Mouse (Mus musculus) MEL (cell line): ENCODE results near the gene Rfx5. TPM values are rescaled to one million over a fixed set of nuclear protein-coding genes. Genes with fewer than 3 reads are reported as not detected.
"Not testable (repeated sequence)": the region's sequence is repeated elsewhere in the genome, so short reads cannot be mapped to it uniquely, and the experiment has no call there.

Source experiments
- DNase-seq: peaks from one replicate; pipeline ENCODE4 v3.0.0; 2011; ENCODE audit warnings: low read depth, low spot score
- H3K27ac ChIP-seq: 2 replicates; pipeline ENCODE4 v1.5.1; 2012; ENCODE audit warnings: low read depth, mild to moderate bottlenecking, control low read depth, low read length, moderate library complexity; ENCODE audit not compliant: control insufficient read depth
- H3K27me3 ChIP-seq, 2 experiments: fragments of 150-350 bp in 1 of 2; sonication (generic) in 1 of 2; 2 replicates each; pipeline ENCODE4 v1.6.1; 2012; ENCODE audit warnings: low read length in 2 of 2, mild to moderate bottlenecking in 2 of 2, improper control_type of control experiment in 1 of 2, moderate library complexity in 1 of 2; ENCODE audit not compliant: insufficient read depth in 2 of 2, control insufficient read depth in 1 of 2
- H3K36me3 ChIP-seq, 2 experiments: 2 replicates each; pipeline ENCODE4 v1.6.1; 2012 to 2014; ENCODE audit warnings: low read length in 2 of 2, improper control_type of control experiment in 1 of 2, inconsistent platforms in 1 of 2, mild to moderate bottlenecking in 1 of 2; ENCODE audit not compliant: insufficient read depth in 2 of 2, control insufficient read depth in 1 of 2
- H3K4me1 ChIP-seq, 2 experiments: fragments of 150-350 bp in 1 of 2; sonication (generic) in 1 of 2; 2 replicates each; pipeline ENCODE4 v1.6.1; 2012; ENCODE audit warnings: low read length in 2 of 2, improper control_type of control experiment in 1 of 2, mild to moderate bottlenecking in 1 of 2; ENCODE audit not compliant: insufficient read depth in 2 of 2, control insufficient read depth in 1 of 2
- H3K4me3 ChIP-seq, 2 experiments: fragments of 150-350 bp in 1 of 2; sonication (generic) in 1 of 2; 2 replicates each; pipeline ENCODE4 v1.5.1; 2012; ENCODE audit warnings: low read depth in 2 of 2, low read length in 2 of 2, mild to moderate bottlenecking in 2 of 2, moderate library complexity in 2 of 2, control low read depth in 1 of 2, improper control_type of control experiment in 1 of 2; ENCODE audit not compliant: control insufficient read depth in 1 of 2, insufficient read depth in 1 of 2
- H3K79me2 ChIP-seq: 2 replicates; pipeline ENCODE4 v1.6.1; 2012; ENCODE audit warnings: mild to moderate bottlenecking, low read length, moderate library complexity; ENCODE audit not compliant: control insufficient read depth, poor library complexity, insufficient read depth
- H3K9ac ChIP-seq: 2 replicates; pipeline ENCODE4 v1.6.1; 2012; ENCODE audit warnings: low read depth, mild to moderate bottlenecking, control low read depth, low read length, moderate library complexity; ENCODE audit not compliant: control insufficient read depth, poor library complexity, severe bottlenecking
- H3K9me3 ChIP-seq: fragments of 150-350 bp; sonication (generic); replicated peaks from 2 replicates; pipeline ENCODE4 v1.6.1; 2012; ENCODE audit warnings: mild to moderate bottlenecking, low read length, improper control_type of control experiment, moderate library complexity; ENCODE audit not compliant: insufficient read depth
- EP300 ChIP-seq, 2 experiments: IDR thresholded peaks; 2 replicates each; pipeline ENCODE4 v1.6.1; 2011; ENCODE audit warnings: improper control_type of control experiment in 2 of 2, low read length in 2 of 2, low read depth in 1 of 2, mild to moderate bottlenecking in 1 of 2
- ETS1 ChIP-seq: IDR thresholded peaks from 2 replicates; pipeline ENCODE4 v1.6.1; 2012; ENCODE audit warnings: low read depth, mild to moderate bottlenecking, inconsistent platforms, low read length, improper control_type of control experiment, moderate library complexity
- GATA1 ChIP-seq: IDR thresholded peaks from 2 replicates; pipeline ENCODE4 v1.6.1; 2011; ENCODE audit warnings: low read depth, low read length, improper control_type of control experiment
- MXI1 ChIP-seq: IDR thresholded peaks from 2 replicates; pipeline ENCODE4 v1.6.1; 2011; ENCODE audit warnings: mild to moderate bottlenecking, low read depth, low read length, improper control_type of control experiment
- MYB ChIP-seq: IDR thresholded peaks from 2 replicates; pipeline ENCODE4 v1.6.1; 2011; ENCODE audit warnings: mild to moderate bottlenecking, low read depth, low read length, improper control_type of control experiment
- TAL1 ChIP-seq: IDR thresholded peaks from 2 replicates; pipeline ENCODE4 v1.6.1; 2012; ENCODE audit warnings: mild to moderate bottlenecking, inconsistent platforms, low read length, moderate library complexity, mixed read lengths
- TCF12 ChIP-seq: IDR thresholded peaks from 2 replicates; pipeline ENCODE4 v1.6.1; 2014; ENCODE audit warnings: low read depth, mild to moderate bottlenecking, inconsistent platforms, low read length, improper control_type of control experiment, moderate library complexity
- USF1 ChIP-seq: IDR thresholded peaks from 2 replicates; pipeline ENCODE4 v1.6.1; 2014; ENCODE audit warnings: low read depth, mild to moderate bottlenecking, inconsistent platforms, low read length, improper control_type of control experiment, moderate library complexity
- polyA plus RNA-seq, 2 experiments: library from polyadenylated mRNA; stranded (reverse) in 1 of 2; unstranded in 1 of 2; fragments of >175 nt in 1 of 2; fragments of >200 nt in 1 of 2; gene quantifications; 2 replicates each; pipeline versions ENCODE4 v1.2.1 to v1.2.4; 2012; ENCODE audit warnings: low replicate concordance in 2 of 2, low read depth in 1 of 2; ENCODE audit not compliant: insufficient read length in 2 of 2, insufficient read depth in 1 of 2, missing spikeins in 1 of 2
- total RNA-seq: library from RNA; depleted of rRNA; stranded (reverse); fragments of 300-350 nt; gene quantifications from 2 replicates; pipeline ENCODE4 v1.2.3, GENCODE M21; 2012

The Rfx5 gene
- total and polyA plus RNA-seq, 3 experiments, result 10.0 to 19.4 TPM; not detected in 1

- H3K9ac ChIP-seq, H3K27ac ChIP-seq: not testable (repeated sequence)
- peak; percentile 67 for DNase-seq
Measured at GRCm38 (mm10) chr3:94936147-94936546, 17.7 kb upstream of the Rfx5 start.

GRCm38 (mm10) chr3:94937194-94937593 lies 16.7 kb upstream of the Rfx5 start:
- H3K9me3 ChIP-seq, H3K9ac ChIP-seq, H3K79me2 ChIP-seq, H3K27ac ChIP-seq, H3K4me3 ChIP-seq, DNase-seq, H3K27me3 ChIP-seq, H3K36me3 ChIP-seq: not testable (repeated sequence)
- peaks cover 8 to 25% of the 10 kb centered on the region in 2 experiments for H3K4me1 ChIP-seq

More at GRCm38 (mm10) chr3:94936147-94936546, 17.7 kb upstream of the Rfx5 start:
- not testable (repeated sequence) for H3K36me3 ChIP-seq, H3K4me3 ChIP-seq, H3K79me2 ChIP-seq, H3K27me3 ChIP-seq, H3K9me3 ChIP-seq
- TF ChIP-seq ETS1, result 0 out of 2 replicates have a peak, but pooled peaks have one; percentile 24
- peak; percentile 30; the same call in 1 of the 2 replicates for TF ChIP-seq GATA1
- TF ChIP-seq TCF12, result peak; percentile 72; the same call in 1 of the 2 replicates
- peak; percentile 54 for TF ChIP-seq USF1
- peak; percentile 13; the same call in 1 of the 2 replicates for TF ChIP-seq TAL1
- TF ChIP-seq MXI1, result peak; percentile 45; the same call in 1 of the 2 replicates
- peak; percentile 49 to 65 for TF ChIP-seq EP300 (IDR thresholded peaks at IDR 0.05; ENCODE audit: low read depth in 1 of 2, low read length in 2 of 2)
- peak; percentile 36 for TF ChIP-seq MYB
- H3K4me1 ChIP-seq, result peaks cover 8 to 30% of the 10 kb centered on the region in 2 experiments

GRCm38 (mm10) chr3:94940033-94940432 lies 13.8 kb upstream of the Rfx5 start:
- not testable (repeated sequence) for H3K9ac ChIP-seq, DNase-seq, H3K27me3 ChIP-seq, H3K9me3 ChIP-seq, H3K36me3 ChIP-seq, H3K4me3 ChIP-seq, H3K79me2 ChIP-seq, H3K27ac ChIP-seq
- H3K4me1 ChIP-seq, result peaks cover 5 to 24% of the 10 kb centered on the region in 2 experiments
